Mouse (Mus musculus): Measurements from ENCODE around the gene Wars2. TPM values are rescaled to one million over a fixed set of nuclear protein-coding genes. Genes with fewer than 3 reads are reported as not detected.

Gene Wars2
- polyA plus RNA-seq, 1 experiment, result 2.6 TPM

DNA sequence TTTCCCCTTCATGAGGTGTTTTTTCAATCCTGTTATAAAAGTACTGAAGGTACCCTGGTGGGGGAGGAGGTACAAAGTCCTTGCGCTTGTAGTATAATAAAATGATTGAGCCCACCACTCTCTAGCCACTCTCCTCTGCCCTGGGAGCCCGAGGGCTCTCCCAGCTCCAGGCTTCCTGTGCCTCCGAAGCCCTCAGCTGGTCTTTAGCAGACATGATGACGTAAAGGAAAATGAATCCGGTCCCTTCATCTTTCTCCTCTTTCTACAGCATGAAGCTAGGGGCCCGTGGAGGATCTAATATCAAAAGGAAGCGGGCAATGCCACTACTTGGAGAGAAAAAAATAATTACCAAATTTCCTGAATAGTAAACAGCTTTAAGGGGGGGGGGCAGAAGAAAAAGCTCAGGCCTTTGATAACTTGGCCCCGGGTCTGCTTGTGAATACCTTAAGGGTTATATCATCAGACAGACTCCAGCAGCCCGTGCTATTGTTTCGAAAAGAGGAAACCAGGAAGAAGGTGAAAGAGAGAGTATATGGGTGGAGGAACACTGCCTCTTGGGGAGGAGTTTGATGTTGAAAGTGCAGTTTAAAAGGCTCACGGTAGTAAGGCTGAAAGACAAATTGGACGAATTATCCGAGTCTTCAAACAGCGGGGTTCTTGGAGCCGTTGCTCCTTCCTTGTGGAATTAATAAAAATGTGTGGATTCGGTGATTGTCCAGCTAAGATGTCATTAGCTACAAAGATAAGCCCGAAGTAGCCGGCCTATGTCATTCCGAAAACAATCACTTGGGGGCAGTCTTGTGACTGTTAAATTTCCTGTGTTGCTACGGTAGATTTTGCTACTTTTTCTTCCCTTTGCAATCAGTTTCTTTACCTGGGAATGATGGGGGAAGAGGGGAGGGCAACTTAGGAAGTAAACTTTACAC is 92.8 kb downstream of the Wars2 start:
- Histone ChIP-seq H3K27ac (ENCODE audit: insufficient read depth, low read depth, low read length) (no peak overlapping the region), H3K27me3 (ENCODE audit: control insufficient read depth, insufficient read depth, low read length) (peaks cover 27% of the 10 kb centered on the region), H3K36me3 (ENCODE audit: control insufficient read depth, insufficient read depth, low read length) (no peaks in the 10 kb centered on the region), H3K4me3 (ENCODE audit: low read depth, low read length) (peak overlapping the region; percentile 9; the same call in 1 of the 2 replicates), H3K4me1 (ENCODE audit: control insufficient read depth, insufficient read depth, insufficient read length, low read length) (peaks cover 5% of the 10 kb centered on the region; the same call in 1 of the 2 replicates)
- WGBS, result 12% methylated on average over 20 of the region's 20 CpGs
- TF ChIP-seq CTCF (IDR thresholded peaks at IDR 0.05; ENCODE audit: extremely low read depth, insufficient read length, insufficient replicate concordance, low read depth, low read length) (no peak), POLR2A (IDR thresholded peaks at IDR 0.05; ENCODE audit: low read depth, low read length) (no peak)

DNA sequence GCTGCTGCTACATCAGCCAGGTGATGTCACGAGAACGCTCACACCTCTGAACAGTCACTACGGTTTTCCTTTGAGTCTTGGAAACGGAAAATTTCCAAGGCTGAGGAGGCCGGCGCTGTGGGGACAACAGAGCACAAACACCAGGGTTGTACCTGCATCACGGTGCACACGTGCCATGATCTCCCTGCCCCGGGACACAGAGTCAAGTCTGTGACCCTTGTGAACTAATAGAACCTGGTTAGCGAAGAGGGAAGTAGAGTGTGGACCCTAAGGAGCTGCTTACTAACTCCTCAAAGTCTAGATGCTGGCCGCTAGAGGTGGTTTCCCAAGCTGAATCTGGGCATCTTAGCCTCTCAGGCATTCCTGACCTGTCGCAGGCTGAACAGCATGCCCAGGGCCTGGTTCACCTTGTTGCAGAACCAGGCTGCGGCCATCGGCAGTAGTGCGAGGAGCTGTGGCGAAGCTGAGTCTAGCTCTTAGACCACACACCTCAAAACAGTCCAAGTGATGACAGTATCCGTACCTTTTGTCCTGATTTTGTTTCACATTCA is 93.5 kb downstream of the Wars2 start:
- H3K4me3 ChIP-seq (ENCODE audit: low read depth, low read length), result peak overlapping the region; percentile 9; the same call in 1 of the 2 replicates
- H3K4me1 ChIP-seq (ENCODE audit: control insufficient read depth, insufficient read depth, insufficient read length, low read length), result peaks cover 5% of the 10 kb centered on the region; the same call in 1 of the 2 replicates
- no peak overlapping the region for H3K27ac ChIP-seq (ENCODE audit: insufficient read depth, low read depth, low read length)
- WGBS, result 12% methylated on average over 17 of the region's 17 CpGs
- H3K36me3 ChIP-seq (ENCODE audit: control insufficient read depth, insufficient read depth, low read length), result no peaks in the 10 kb centered on the region
- TF ChIP-seq POLR2A (IDR thresholded peaks at IDR 0.05; ENCODE audit: low read depth, low read length) (no peak), CTCF (IDR thresholded peaks at IDR 0.05; ENCODE audit: extremely low read depth, insufficient read length, insufficient replicate concordance, low read depth, low read length) (0 out of 2 replicates have a peak, but pooled peaks have one; percentile 9)
- peaks cover 34% of the 10 kb centered on the region for H3K27me3 ChIP-seq (ENCODE audit: control insufficient read depth, insufficient read depth, low read length)

DNA sequence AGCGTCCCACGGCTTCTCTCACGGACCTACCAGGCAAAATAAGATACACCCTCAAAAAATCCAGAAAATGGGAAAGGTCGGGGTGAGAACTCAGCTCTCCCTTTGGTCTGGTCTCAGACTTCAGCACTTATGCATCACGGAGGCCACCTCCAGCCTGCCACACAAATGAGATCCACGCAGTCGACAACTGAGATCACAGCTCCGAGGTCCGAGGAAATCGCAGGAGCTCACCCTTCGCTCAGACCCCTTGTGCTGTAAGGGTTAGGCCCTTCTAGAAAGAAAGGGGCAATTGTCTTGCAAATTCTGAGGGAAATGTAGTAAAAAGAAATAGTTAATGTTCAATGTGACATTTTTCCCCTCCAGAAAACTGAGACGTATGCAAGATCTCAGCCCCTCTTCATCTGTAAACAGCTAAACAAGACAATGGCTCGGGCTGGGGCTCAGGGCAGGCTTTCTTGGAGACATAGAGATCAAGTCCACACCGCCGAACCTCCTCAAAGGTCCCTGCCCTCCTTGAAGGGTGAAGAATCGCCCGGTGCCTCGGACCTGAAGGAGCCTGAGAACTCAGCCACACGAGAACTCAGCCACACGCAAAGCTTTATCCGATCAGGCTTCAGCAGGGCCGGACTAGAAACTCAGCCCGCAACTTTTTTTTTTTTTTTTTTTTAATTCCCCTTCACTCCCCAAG is 94.4 kb downstream of the Wars2 start:
- Histone ChIP-seq H3K27ac (ENCODE audit: insufficient read depth, low read depth, low read length) (no peak overlapping the region), H3K36me3 (ENCODE audit: control insufficient read depth, insufficient read depth, low read length) (no peaks in the 10 kb centered on the region), H3K4me3 (ENCODE audit: low read depth, low read length) (no peak overlapping the region), H3K4me1 (ENCODE audit: control insufficient read depth, insufficient read depth, insufficient read length, low read length) (peaks cover 5% of the 10 kb centered on the region; the same call in 1 of the 2 replicates), H3K27me3 (ENCODE audit: control insufficient read depth, insufficient read depth, low read length) (peaks cover 42% of the 10 kb centered on the region)
- TF ChIP-seq POLR2A (IDR thresholded peaks at IDR 0.05; ENCODE audit: low read depth, low read length) (no peak), CTCF (IDR thresholded peaks at IDR 0.05; ENCODE audit: extremely low read depth, insufficient read length, insufficient replicate concordance, low read depth, low read length) (no peak)
- 10% methylated on average over 23 of the region's 23 CpGs for WGBS

DNA sequence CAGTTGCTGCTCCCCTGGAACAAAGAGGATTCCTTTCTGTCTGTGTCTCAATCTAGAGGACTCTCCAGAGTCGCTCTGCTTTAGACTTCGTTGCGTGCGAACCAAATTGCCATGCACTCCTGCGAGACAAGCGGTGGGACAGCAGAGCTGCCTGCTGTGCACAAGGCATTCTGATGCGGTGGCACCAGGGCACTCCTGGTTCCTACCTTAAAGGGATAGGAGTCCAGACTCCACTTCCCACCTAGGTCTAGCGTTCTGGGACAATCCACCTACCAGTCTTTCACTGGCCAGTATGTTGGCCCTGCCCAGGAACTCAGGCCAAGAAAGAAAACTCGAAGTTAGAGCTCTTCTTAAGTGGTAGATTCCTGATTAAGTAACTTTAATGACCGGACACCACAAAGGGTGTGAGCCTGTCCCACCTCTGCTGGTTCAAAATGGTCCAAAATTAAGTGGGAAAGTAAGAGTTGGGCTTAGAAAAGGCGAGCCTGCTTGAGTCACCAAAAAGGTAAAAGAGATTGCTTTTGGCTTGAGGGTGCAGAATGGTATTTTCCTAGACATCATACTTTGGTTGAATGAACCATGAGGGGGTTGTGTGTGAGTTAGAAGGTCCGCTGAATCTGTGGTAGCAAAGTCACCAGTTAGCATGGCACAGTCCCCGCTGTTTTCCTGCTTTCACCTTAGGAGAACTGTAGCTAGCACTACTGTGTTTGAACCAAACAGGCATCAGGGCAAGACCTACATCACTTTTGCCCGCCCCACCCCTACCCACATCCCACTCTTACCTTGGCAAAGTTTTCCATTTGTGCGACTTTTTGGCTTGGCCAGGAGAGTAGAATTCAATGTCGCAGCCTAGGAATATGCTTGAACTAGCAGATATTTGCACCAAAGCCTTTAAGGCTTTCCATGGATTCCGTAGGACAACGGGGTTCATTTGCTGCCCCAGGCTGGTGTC is 95.2 kb downstream of the Wars2 start:
- no peak for TF ChIP-seq CTCF (IDR thresholded peaks at IDR 0.05; ENCODE audit: extremely low read depth, insufficient read length, insufficient replicate concordance, low read depth, low read length)
- TF ChIP-seq POLR2A (IDR thresholded peaks at IDR 0.05; ENCODE audit: low read depth, low read length), result no peak
- H3K4me3 ChIP-seq (ENCODE audit: low read depth, low read length), result no peak overlapping the region
- peaks cover 7% of the 10 kb centered on the region; the same call in 1 of the 2 replicates for H3K4me1 ChIP-seq (ENCODE audit: control insufficient read depth, insufficient read depth, insufficient read length, low read length)
- no peak overlapping the region for H3K27ac ChIP-seq (ENCODE audit: insufficient read depth, low read depth, low read length)
- WGBS, result 10% methylated on average over 18 of the region's 18 CpGs
- H3K36me3 ChIP-seq (ENCODE audit: control insufficient read depth, insufficient read depth, low read length), result no peaks in the 10 kb centered on the region
- H3K27me3 ChIP-seq (ENCODE audit: control insufficient read depth, insufficient read depth, low read length), result peaks cover 50% of the 10 kb centered on the region

DNA sequence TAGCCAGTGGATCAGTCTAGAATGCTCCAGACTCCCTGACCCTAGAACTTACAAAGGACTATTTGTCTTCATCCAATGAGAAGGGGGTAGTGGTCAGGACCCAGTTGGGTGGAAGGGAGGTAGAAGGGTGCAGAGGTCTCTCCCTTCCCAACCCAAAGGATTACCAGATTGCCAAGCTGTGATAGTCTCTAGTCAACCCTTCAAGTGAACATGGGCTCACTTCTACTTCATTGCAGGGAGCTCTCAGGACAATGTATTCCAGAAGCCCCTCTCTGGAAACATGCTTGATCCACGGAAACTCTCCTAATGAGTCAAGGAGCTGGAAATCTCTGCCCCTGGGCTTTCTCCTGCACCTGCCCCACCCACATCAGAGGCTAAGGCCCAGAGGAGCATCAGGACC is 97.8 kb downstream of the Wars2 start:
- H3K4me1 ChIP-seq (ENCODE audit: control insufficient read depth, insufficient read depth, insufficient read length, low read length), result peaks cover 7% of the 10 kb centered on the region; the same call in 1 of the 2 replicates
- no peak overlapping the region for H3K27ac ChIP-seq (ENCODE audit: insufficient read depth, low read depth, low read length)
- H3K27me3 ChIP-seq (ENCODE audit: control insufficient read depth, insufficient read depth, low read length), result peaks cover 71% of the 10 kb centered on the region
- no peak for TF ChIP-seq POLR2A (IDR thresholded peaks at IDR 0.05; ENCODE audit: low read depth, low read length)
- TF ChIP-seq CTCF (IDR thresholded peaks at IDR 0.05; ENCODE audit: extremely low read depth, insufficient read length, insufficient replicate concordance, low read depth, low read length), result no peak
- no peak overlapping the region for H3K4me3 ChIP-seq (ENCODE audit: low read depth, low read length)
- 5% methylated on average over 1 of the region's 1 CpGs for whole genome bisulfite sequencing
- H3K36me3 ChIP-seq (ENCODE audit: control insufficient read depth, insufficient read depth, low read length), result no peaks in the 10 kb centered on the region
